Mouse (Mus musculus) adrenal gland, adult (tissue): ENCODE data around the gene Grk3.

ENCODE experiments used
- DNase-seq, 2 experiments: peaks; one replicate each; pipeline ENCODE4 v3.0.0; 2022 to 2023; ENCODE audit warnings: low spot score in 1 of 2; ENCODE audit not compliant: inconsistent age in 2 of 2

The Grk3 gene

GRCm38 (mm10) chr5:113009183-113009820 is 6.3 kb downstream of the Grk3 start:
- no peak for DNase-seq

GRCm38 (mm10) chr5:113008496-113008895 is 7.1 kb downstream of the Grk3 start:
- DNase-seq, result no peak

GRCm38 (mm10) chr5:113006997-113007396 is 8.6 kb downstream of the Grk3 start:
- no peak for DNase-seq

DNA sequence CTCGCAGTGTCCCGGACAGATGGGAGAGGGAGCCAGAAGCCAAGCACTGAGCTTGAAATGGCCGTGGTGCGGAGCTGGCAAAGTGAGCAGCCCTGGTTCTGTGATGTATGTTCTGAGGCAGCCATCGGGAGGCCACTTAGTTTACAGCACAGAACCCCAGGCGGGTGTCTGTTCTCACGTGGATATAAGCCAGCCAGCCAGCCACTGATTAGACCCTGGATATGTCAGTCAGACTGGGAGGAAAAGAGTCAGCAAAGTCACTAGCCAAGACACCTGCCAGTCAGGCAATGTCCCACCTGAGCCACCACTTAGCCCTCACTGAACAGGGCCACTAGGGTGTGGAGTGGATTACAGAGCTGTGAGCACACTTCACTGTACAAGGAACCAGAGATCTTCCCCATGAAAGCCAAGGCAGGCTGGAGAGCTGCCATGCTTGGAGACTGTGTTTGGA is 9.6 kb downstream of the Grk3 start:
- no peak for DNase-seq

GRCm38 (mm10) chr5:113002821-113003380 is 12.7 kb downstream of the Grk3 start:
- no peak for DNase-seq

- no peak for DNase-seq
Observed at GRCm38 (mm10) chr5:112999227-112999626, 16.4 kb downstream of the Grk3 start.

DNA sequence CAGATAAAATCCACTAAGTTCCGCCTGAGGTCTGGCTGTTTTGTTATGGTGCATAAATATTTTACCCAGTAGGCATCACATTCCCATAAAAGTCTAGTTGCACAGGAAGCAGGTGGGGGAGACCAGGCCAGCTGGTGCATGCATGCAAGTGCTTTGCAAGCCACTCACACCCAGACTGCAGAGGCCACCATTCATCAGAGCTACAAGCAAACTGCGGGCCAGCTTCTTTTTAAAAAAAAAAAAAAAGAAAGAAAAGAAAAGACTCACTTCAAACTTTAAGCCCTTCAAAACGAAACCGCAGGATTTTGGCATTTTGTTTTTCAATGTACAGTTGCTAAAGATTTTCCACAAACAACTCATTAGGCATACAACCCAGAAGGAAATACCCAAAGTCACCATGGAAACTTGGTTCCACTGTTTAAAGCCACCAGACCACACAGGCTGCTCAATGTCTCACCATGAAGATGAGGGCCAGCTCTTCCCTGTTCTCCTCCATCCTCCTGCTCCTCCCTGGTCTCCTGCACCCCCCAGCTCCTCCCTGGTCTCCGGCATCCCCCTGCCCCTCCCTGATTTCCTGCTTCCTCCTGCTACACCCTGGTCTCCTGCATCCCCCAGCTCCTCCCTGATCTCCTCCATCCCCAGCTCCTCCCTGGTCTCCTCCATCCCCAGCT is 17.9 kb downstream of the Grk3 start:
- DNase-seq, result no peak

GRCm38 (mm10) chr5:112991245-112991644 is 24.3 kb downstream of the Grk3 start:
- DNase-seq, result no peak

GRCm38 (mm10) chr5:112981931-112982330 is 33.7 kb downstream of the Grk3 start:
- peak; percentile 33 to 69 for DNase-seq

DNA sequence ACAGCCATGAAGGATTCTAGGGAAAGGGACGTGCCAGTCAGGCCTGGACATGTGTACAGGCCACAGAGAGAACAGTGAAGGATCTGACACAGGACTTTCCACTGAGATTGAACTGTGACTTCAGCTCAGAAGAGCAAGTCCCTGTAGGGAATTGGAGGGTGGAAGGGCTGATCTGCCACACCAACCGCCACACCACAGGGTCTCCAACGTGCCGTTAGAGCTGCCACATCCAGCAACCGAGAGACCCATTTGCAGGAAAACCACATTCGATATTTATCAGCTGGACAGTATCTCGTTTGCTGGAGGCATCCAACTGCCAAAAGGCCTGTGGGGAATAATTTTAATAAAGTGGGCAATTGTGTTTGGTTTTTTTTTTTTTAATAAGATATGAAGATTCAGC is 35.9 kb downstream of the Grk3 start:
- DNase-seq, result no peak

GRCm38 (mm10) chr5:112979195-112979594 is 36.4 kb downstream of the Grk3 start:
- no peak for DNase-seq

DNA sequence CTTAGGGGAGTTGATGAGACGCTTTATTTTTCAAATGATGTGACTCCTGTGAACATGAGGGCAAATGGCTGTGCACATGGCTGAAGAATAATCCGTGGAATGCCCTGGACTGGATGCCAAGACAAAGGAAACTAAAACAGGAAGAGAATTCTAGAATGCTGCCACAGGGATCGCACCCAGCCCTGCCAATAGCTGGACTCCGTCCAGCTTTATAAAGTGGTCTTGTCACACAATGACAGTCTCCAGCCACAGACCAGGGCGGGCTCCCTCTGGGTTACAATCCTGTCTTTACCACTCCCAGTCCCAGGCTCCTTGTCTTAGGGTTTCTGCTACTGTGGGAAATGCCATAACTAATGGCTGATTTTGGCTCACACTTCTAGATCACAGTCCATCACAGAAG is 38.5 kb downstream of the Grk3 start:
- no peak for DNase-seq

DNA sequence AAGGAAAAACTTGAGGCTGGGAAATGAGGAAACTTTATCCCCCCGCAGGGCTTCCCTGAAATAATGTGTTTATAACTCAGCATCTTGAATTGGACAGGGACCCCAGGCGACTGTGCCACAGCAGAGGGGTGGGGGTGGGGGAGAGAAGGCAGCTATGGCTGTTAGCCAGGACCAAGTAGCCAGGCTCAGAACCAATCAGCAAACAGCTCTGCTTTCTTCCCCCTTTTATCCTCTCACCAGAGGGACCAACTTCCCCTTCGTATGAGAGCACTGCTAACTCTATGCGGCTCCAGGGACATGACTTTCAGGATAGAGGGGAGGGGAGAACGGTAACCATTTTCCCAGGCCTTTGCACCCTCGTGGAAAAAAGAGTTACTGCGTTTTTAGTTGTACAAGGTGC is 42.0 kb downstream of the Grk3 start:
- DNase-seq, result no peak

- DNase-seq, result no peak
Observed at GRCm38 (mm10) chr5:112972297-112972696, 43.3 kb downstream of the Grk3 start.

DNA sequence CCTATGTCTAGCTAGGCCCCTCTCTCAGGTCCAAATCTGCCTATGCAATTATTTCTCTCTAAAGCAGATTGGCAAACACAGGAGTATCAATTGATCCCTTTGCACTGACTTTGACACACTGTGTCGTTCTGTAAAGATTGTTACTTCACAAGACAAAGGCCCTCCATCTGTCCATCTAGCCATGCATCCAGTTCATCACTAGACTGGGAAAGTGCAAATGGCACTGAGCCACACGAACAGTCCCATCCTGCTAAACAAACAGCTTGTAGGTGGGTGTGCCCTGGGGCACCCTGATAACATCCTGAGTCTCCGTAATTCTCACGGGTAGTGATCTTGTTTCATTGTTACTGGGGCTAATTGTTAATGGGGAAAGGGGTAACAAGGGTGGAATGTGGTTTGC is 52.1 kb downstream of the Grk3 start:
- no peak for DNase-seq

- no peak for DNase-seq
Observed at GRCm38 (mm10) chr5:112962166-112962565, 53.4 kb downstream of the Grk3 start.

DNA sequence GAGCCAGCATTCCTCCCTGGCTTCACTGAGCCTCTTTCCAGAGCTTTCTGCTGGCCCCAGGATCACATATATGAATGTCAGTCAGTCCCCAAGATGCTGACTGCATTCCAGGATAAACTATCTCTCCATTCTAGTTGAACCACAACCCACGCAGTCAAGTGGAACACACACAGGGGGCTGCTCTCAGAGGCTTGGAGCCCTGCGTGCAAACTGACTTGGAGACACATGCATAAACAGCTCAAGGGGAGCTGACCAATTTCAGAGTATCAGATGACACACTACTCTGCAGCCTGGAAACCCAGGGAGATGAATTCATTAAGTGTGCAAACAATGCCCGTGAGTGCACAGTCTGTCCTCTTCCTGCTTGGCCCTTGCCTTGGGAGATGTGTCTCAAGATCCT is 54.7 kb downstream of the Grk3 start:
- DNase-seq, result no peak

DNA sequence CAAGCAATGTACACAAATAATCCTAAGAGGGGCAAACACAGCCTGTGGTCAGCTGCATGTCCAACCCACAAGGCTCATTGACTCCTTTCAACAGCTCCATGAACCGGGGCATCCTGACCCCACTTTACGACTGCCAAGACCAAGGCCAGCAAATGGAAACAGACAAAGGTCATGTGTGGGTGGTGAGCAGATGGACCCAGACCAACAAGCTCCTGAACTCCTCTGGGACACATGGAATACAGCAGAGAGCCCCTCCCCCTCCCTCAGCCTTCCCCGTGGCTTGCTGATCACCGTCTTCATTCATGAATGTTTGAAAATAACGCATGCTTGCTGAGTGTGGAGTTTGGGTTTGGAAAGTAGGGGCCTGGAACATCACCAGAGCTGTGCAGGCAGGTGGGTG is 57.3 kb downstream of the Grk3 start:
- peak; percentile 11 to 50 for DNase-seq

DNA sequence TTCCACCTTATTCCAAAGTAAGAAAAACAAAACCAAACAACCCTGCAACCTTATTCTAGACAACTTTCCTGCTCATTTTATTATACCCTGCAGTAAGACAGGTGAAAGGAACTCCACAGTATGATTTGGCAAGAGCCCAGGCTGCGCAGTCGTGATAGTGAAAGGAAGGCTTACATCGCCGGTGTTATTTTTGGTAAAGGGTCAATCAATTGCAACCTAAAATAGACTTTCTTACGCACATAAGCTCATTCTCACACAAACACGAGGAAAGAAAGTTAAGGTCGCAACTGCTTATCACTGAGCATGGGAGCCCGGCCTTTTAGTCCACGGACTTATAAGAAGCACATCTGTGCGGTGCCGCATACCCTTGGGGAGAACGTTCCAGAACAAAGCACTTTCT is 58.8 kb downstream of the Grk3 start:
- DNase-seq, result no peak

DNA sequence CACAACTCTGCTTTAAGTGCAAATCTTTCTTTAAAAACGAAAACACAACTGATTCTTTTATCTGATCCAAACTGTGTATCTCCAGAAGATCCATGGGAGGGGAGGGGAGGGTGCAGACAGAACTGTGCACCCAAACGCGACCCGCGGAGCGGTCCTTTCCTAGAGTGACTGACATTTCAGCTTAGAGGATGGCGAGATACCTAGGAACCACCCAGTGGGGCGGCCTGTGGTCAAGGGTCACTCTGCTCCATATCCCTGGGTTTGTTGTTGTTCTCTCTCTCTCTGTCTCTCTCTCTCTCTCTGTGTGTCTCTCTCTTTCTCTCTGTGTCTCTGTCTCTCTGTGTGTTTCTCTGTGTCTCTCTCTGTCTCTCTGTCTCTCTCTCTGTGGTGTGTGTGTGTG is 59.2 kb downstream of the Grk3 start:
- no peak for DNase-seq

- DNase-seq, result no peak
Observed at GRCm38 (mm10) chr5:112950847-112951246, 64.7 kb downstream of the Grk3 start.

- no peak for DNase-seq
Observed at GRCm38 (mm10) chr5:112945925-112946324, 69.7 kb downstream of the Grk3 start.

- no peak for DNase-seq
Observed at GRCm38 (mm10) chr5:112942244-112942643, 73.3 kb downstream of the Grk3 start.
